Mouse (Mus musculus): ENCODE results near the gene Gfy.

DNA sequence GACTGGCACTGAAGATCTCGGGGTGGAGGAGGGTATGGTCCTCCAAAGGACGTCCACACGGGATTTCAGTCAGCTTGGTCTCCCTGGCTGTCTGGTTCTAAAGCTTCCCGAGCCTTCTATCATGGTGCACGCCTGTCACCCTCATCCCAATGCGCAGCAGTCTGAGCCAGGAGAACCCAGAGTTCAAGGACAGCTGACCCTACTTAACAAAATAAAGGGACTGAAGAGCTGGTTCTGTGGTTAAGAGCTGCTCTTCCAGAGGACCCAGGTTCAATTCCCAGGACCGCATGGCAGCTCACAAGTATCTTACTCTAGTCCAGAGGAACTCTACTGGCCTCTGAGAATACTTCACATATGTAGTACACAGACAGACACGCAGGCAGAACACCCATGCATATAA lies 49.7 kb upstream of the Gfy start:
- TF ChIP-seq CTCF (IDR thresholded peaks at IDR 0.05) = no peak
- no peak for TF ChIP-seq EP300 (IDR thresholded peaks at IDR 0.05; ENCODE audit: insufficient read depth, low read depth, low read length)

Data from heart, adult 2 months (tissue).